Mouse (Mus musculus) adipocyte (in vitro differentiated cells): ENCODE results near the gene Rasd2.
A peak's percentile ranks its signal among the peaks of the same experiment; 100 is the strongest.

ENCODE experiments used
- DNase-seq: peaks from one replicate; pipeline ENCODE4 v3.0.0-alpha.2; 2016; ENCODE audit warnings: low spot score

Rasd2 gene

DNA sequence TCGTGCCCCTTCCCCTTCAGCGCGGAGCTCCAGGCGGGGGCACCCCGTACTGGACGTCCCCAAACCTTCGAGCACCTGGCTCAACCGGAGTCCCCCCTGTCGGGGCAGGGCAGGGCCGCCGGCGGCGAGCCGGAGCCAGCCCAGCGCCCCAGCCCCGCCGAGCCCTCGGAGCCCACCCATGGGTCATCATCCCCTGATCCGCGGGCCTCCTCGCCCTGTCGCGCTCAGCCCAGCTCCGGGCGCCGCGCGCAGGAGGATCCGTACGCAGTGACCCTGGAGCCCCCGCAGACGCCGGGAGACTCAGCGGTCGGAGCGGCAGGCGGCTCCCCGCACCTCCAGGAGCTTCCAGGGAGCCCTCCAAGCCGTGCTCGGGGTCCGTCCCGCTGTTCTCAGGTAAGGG lies at the start of gene Rasd2:
TSS of gene Rasd2 (plus strand) at position 259 of the 400 bp plus-strand sequence.
- no peak for DNase-seq

DNA sequence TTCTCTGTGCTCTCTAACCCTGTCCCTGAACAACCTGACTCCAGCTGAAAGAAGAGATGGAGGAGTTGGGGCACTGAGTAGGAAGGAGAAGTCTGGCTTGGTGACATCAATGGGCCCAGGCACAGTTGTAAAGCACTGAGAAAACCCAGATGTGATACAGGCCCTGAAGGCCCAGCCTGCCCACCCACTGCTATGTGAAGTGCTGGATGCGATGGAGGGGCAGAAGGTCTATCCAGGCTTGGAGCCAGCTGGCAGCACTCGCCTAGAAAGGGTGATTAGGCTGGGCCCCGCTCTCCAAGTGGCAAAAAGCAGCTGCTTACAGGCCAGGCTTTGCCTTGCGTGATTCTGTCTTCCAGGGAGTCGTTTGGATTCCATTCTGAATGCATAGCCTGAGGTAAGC lies 44.4 kb upstream of the Rasd2 start:
- no peak for DNase-seq

DNA sequence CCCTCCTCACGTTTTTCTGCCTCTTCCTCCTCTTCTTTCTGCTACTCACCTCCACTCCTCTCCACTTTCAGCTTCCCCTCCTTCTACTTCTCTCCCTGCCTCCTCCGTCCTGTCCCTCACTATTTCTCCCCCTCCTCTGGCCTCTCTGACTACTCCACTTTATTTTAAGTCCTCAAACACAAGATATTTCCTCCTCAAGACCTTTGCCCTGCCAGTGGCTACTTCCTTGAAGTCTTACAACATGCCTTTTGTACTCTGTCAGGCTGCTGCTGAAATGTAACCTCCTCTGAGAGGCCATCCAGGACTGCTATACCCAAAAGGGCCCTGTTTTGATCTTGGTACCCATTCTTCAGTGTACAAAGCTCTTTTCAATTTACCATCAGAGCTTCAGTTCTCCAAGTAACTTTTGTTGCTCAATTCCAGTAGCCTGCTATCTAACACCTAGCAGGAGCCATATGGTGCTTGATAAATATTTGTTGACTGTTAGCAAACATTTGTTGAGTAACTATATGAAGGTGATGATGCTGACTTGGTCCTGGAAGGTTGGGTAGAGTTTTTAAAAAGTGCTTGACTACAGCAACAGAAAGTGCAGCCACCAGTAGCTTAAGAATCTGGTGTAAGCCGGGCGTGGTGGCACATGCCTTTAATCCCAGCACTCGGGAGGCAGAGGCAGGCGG lies 41.6 kb upstream of the Rasd2 start:
- DNase-seq: no peak

DNA sequence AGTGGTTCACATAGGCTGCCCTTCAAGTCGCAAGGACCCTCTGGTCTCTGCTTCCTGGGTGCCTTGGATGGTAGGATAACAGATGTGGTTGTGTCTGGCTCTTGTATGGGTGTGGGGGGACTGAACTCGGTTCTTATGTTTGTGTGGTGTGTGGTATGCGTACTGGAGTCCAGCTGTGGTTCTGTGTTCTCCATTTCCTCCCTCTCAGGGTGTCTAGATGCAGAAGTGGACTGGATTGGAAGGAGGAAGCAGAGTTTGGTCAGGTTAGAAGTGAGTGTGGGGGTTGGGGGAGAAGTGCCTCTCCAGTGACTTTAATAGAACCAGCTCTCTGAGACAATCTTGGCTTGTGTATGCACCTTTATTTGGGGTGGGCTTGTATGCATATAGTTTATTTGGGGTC lies 20.7 kb upstream of the Rasd2 start:
- no peak for DNase-seq

DNA sequence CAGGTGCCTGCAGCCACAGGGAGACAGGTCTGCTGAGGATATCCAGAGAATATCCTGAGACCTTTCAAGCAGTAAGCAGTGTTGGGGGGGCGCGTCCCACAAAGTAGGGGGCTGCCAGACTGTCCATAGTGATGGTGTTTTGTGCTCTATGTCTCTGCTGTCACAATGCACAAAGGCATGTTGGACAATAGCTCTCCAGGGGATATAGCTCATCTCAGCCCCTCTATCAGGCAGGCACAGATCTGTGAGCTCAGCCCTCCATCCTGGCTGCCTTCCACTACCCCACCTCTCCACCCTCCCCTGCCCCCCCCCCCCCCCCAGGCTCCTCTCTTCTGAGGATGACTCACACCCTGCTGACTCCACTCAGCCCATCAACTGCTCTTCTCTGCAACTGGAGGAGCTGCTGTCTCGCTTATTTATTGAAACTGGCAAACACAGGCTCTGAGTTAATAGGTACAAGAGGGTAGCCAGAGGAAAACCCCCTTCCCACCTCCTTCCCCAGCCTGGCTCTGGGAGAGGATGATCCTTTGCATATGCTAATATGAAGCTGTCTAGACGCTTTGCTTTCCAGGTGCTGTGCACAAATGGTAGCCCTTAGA lies 19.2 kb upstream of the Rasd2 start:
- DNase-seq: no peak

DNA sequence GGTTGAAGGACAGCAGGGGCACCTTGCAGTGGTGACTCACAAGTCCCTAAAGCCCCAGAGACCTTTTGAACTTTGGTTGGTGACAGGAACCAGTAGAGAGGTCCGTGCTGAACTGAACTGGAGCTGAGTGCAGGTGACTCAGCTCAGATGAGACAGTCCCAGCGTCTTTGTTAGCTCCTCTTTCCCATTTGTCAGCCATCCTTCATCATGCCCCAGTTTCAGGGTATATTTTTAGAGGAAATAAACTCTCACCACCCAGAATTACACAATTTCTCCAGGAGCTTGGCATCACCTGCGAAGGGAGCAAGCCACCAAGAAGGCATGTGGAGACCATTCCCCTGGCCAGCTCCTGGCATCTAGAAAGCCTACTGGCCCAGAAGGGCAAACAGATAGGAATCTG lies 16.6 kb upstream of the Rasd2 start:
- DNase-seq: no peak

DNA sequence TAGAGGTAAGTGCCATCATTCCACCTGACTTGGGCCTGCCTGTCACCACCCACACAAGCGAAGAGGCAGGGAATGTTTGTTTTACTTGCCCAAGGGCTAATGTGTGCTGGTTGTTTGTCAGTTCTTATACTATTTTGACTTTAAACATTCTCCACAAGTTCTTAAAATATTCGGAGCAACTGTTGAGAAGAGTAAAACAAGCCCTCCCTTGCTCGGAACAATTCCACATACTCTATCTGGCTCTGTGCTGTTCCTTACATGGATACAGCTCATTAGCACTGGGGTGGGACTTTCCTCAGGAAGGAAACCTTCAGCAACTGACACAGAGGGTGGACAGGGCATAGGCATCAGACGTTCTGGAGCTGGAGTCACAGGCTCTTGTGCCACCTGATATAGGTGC lies 15.9 kb upstream of the Rasd2 start:
- no peak for DNase-seq

DNA sequence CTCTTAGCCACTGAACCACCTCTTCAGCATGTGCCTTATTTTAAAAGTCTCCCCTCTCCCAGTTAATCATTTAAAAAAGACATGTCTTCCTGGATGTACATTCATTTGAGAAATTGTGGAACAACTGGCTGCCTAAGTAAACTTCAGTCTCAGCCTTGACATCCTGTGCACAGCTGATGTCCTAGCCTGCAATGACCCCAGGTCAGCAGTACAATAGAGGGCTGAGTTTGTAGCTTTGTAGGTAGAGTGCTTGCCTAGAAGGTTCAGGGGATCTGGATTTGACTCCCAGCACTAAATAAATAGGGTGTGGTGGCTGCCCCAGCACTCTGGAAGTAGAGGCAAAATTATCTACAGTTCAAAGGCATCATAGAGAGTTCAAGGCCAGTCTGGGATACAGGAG lies 15.4 kb upstream of the Rasd2 start:
- no peak for DNase-seq

DNA sequence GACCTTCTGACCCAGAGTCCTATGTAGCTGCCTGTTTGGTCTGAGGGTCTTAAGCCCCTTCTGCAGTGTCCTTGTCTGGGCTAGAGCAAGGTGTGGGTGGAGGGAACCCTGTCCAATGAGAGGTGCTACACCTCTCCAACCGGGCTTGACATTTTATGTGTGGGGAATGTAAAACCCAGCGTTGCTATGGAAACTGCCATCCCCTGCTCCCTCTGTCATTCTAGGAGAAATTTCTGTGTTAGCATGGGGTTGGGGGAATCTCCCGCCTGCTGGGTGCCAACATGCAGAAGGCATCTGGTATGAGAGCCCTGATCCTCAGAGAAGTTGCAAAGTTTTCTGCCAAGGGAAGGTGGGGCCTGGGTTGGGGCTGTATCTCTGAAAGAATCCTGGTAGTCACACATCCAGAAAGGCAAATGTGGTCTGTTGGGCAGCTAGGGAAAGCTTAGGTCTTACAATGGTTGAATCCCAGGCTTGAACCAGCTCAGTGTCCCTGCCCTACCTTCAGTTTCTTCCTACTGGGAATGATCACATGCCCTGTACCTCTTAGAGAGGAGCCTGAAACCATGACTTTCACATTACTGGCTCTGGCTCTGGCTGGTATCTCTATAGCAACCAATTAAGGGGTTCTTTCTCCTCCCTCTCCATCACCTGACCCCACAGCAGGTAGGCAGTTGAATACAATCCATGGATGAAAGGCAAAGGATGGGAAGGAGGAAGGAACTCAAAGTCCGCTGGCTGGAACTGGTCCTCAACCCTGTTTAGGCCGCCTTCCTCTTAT lies 14.6 kb upstream of the Rasd2 start:
- DNase-seq: no peak

DNA sequence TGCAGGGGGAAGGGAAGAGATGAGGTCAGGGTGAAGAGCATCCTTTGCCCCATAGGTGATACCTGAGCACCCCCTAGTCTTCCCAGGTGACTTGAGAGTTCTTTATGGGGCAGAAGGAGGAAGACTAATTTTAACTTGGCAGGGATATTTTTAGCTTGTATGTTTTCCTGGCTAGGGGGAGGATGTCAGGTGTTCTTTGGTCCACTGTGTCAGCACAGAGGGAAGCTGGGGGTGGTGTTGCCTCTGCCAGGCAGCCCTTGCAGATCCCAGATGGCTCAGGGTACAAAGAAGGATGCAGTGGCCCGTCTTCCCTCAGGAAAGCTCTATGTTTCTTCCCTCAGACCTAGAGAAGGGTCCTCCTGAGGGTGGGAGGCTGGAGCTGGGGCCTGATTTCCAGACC lies 13.8 kb upstream of the Rasd2 start:
- DNase-seq: no peak

DNA sequence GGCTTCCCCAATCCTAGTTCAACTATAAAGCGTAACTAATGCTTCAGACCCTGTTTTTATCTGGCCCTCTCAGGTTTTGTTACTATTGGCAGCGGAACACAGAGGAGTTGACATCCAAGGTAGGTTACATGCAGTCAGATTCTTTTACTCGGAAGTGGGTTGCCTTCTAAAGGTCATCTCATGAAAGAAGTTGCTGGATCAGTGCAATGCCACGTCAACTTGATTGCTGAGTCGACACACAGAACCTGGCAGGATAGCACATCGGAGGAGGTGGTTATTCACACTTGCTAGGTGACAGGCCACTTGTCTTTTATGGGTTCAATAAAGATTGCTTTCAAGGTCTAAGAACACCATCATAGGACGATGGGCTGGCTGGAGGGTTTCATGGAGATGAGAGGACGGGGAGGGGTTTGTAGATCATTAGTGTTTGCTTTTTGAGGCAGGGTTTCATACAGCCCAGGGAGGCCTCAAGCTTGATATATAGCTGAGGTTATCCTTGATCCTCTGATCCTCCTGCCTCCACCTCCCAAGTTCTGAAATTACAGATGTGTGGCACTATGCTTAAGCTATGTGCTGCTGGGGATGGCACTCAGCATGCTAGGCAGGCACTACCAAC lies 11.6 kb upstream of the Rasd2 start:
- DNase-seq: no peak

DNA sequence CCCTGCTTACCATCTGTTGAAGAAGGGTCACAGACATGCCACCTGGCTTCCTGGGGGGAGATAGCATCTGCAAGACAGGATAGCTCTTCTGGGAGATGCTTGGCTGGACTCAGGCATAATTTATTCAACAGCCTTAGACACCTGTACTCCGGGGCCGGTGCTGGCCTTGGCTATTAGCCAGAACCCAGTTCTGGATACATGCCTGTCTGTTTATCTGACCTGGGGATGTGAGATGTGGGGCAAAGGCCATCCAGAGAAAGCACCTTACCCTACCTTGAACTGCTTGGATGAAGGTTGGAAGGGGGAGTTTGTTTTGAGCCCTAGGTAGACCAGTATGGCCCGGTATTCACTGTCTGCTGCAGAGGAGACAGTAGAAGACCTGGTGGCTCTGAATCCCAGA lies 10.8 kb upstream of the Rasd2 start:
- no peak for DNase-seq

DNA sequence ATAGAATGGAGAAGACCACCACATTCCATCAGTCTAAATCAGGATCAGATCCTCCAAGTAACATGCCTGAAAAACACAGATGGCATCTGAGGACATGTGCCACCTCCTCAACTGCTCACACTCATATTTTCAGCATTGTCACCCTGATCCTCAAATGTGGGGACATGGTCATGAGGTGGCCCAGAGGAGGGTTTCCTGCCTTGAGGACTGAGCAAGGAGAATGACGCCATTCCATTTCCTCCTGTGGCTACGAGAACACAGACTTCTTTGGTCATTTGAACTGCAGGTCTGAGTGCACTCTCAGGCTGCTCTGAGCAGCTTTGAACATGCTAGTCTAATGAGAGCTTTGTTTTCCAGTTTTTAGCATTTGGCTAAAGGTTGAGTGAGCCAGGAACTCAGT lies 10.3 kb upstream of the Rasd2 start:
- no peak for DNase-seq

DNA sequence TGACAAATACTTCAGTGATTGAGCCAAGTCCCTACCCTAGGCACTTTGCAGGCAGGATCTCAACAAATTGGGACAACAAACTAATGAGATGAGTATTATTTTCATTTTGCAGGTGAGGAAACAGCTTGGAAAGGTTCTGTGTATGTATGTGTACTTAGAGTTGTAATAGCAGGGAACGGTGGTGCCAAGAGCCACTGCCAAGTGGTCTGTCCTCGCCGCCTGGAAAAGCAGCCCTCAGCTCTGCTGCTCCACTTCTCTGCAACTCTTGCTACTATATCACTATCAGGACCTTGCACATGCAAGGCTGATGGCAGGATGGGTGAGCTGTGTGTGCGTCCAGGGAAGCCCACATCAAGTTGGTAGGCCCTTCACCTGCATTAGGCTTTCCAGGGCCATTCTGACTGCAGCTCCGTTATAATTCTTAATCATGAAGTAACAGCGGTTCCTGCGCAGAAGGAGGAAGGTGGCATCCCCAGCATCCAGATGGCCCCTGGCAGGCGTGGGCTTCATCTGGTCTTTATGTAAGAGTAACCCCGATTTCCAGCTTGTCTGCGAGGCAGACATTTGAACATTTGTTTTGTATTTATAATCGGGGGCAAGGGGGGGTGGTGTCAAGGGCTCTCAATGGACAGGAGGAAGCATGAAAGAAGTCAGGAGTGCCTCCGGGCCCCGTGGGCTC lies 9.4 kb upstream of the Rasd2 start:
- DNase-seq: no peak

DNA sequence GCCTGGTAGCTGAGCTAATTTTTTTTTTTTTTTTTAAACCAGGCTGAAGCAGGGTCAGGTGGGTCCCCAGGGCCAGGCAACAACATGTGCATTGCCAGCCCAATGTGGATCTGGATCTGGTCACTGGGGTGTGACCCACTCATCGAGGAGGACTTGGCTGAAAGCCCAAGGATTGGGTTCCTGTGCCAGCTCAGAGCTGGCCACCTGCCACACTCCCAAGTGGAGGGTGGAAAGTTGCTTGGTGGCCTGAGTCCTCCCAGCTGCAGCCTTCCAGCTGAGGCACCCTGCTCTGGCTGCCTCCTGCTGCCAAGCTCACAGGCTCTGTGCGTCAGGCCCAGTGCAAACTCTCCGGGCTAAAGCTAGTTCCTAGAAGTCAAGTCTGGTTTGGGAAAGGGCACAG lies 2.3 kb upstream of the Rasd2 start:
- peak; percentile 6 for DNase-seq

DNA sequence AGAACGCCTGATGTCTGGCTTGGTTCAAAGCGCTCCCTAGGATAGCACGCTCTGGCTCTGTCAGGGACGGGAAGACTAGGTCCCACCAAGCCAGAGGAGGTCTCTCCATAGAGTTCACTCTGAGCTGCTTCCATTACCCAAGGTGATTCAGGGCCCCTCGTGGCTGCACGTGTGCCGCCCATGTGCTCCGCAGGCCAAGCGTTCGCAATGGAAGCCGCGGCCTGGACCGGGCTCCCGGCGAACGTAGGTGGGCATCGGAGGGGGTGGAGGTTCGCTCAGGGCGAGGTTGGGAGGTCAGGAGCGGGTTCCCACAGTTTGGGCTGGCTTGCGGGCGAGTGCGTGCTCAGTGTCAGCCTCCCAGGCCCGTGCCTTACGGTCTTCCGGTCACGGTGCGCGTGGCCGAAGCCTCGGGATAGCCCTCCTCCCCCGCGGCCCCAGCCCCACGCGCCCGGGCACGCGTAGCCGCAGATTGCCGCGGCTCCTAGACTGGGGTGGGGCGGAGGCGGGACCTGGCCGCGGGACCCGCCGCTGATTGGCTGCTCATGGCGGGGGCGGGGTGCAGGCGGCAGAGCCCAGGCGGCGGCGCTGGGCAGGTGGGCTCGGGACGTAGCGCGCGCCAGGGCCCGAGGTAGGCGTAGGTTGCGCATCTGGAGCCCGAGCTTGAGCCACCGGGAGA lies 975 bp upstream of the Rasd2 start:
- DNase-seq: no peak

DNA sequence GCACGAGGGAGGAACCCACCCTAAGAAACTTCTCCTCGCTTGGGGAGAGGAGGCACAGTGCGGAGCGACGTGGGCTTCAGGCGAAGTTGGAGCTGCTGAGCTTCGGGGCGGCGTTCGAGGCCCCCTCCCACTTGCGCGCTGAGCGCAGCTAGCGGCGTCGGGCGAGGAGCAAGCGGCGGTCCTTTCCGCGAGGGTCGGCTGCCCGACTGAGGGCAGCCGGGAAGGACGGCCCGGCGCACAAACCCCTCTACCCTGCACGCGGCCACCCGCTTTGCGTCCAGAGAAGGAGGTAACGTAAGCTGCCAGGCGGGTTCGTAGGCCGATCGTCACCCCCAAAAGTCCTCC lies 465 bp upstream of the Rasd2 start:
- DNase-seq: no peak

DNA sequence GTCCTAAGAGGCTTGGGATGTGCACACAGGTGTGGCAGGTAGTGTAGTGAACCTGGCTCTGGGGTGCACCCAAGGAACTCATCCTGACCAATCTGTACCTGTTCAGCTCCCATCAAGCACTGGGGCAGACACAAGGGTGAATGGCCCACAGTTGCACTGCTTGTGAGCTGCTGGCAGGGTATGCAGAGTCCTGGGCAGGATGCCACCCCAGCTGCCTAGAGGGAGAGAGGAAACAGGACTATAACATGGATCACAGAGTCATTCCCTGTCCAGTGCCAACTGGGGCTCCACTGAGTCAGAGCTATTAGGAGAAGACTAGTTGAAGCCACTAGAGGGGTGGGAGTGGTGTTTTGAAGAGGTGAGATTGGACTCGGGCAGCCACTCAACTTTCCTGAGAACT lies 1.3 kb downstream of the Rasd2 start:
- DNase-seq: peak; percentile 25

DNA sequence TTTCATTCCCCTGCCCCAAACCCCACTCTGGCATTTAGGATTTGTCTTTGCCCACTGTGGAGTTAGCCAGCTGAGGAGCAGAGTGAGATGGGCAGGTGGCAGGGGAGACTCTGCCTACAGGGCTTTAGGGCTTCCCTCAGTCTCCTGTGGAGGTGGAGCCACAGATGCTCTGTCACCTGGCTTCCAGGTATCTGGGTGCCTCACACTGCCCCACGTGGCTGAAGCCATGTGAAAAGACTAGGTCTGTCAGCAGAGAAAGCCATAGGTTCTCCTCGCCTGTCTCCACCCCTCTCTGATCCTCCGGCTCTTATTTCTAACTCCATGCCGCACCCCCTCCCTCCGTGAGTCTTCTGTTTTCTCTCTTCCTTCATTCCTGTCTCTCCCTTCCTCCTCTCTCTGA lies 2.2 kb downstream of the Rasd2 start:
- no peak for DNase-seq

DNA sequence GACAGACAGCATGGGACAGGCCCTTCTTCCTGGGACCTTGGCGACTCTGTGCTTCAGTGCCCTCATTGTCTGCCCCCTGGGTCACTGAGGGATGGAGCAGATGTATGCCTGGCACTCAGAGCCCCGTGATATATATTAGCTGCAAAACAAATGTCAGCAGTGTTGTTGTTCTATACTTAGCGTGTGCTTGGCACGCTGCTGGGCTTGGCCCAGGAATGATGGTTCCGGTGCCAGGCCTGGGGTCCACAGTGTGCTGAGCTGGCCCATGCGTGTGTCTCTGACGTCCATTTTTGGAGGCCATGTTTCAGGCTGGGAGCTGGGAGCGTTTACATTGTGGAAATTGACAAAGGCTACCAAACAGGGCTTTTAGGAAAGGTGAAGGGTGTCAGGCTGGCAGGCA lies 3.1 kb downstream of the Rasd2 start:
- DNase-seq: no peak

DNA sequence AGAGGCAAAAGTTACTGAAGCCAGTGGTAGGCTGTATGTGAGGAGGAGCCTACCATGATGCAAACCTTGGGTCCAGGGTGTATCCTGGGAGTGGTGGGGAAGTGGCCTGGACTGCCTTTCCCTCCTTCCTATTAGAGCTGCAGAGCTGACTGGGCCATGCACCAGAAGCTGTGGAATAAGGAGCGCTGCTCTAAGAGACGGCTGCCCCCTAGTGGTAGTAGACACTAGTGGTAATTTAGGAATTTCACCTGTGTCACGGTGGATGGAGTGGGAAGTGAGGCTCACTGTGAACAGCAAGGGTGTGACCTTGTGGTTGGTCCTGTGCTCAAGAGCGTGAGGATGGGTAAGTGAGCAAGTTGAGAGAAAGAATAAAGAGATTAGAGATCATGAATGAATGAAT lies 4.2 kb downstream of the Rasd2 start:
- DNase-seq: peak; percentile 69
